Mouse (Mus musculus) C2C12 (cell line): ENCODE data around the gene Hmgcs1.

Source experiments
- CEBPB ChIP-seq: IDR thresholded peaks from one replicate; pipeline ENCODE4 v1.6.1; 2011; ENCODE audit warnings: low read depth, mild to moderate bottlenecking, control low read depth, moderate library complexity
- CTCF ChIP-seq: IDR thresholded peaks from one replicate; pipeline ENCODE4 v1.5.1; 2011; ENCODE audit not compliant: control insufficient read depth, insufficient read depth, insufficient read length
- FOSL1 ChIP-seq: IDR thresholded peaks from one replicate; pipeline ENCODE4 v1.8.0; 2011; ENCODE audit warnings: mild to moderate bottlenecking, low read length; ENCODE audit not compliant: poor library complexity, insufficient read depth, severe bottlenecking
- MAX ChIP-seq: IDR thresholded peaks from one replicate; pipeline ENCODE4 v1.6.1; 2011; ENCODE audit warnings: mild to moderate bottlenecking, control low read depth
- USF1 ChIP-seq: IDR thresholded peaks from one replicate; pipeline ENCODE4 v1.6.1; 2011; ENCODE audit warnings: low read depth, mild to moderate bottlenecking, control low read depth, moderate library complexity

GRCm38 (mm10) chr13:119684416-119685177 lies 5.6 kb upstream of the Hmgcs1 start:
- TF ChIP-seq MAX (no peak), FOSL1 (no peak), CTCF (no peak), USF1 (no peak), CEBPB (no peak)
